Mouse (Mus musculus) B cell, adult 2 months (primary cell): ENCODE data around the gene Gm14401.
A peak's percentile ranks its signal among the peaks of the same experiment; 100 is the strongest.
"Not testable (repeated sequence)": the region's sequence is repeated elsewhere in the genome, so short reads cannot be mapped to it uniquely, and the experiment has no call there.

ENCODE experiments used
- DNase-seq, 2 experiments: peaks; one replicate each; pipeline ENCODE4 v3.0.0; 2022

The Gm14401 gene

DNA sequence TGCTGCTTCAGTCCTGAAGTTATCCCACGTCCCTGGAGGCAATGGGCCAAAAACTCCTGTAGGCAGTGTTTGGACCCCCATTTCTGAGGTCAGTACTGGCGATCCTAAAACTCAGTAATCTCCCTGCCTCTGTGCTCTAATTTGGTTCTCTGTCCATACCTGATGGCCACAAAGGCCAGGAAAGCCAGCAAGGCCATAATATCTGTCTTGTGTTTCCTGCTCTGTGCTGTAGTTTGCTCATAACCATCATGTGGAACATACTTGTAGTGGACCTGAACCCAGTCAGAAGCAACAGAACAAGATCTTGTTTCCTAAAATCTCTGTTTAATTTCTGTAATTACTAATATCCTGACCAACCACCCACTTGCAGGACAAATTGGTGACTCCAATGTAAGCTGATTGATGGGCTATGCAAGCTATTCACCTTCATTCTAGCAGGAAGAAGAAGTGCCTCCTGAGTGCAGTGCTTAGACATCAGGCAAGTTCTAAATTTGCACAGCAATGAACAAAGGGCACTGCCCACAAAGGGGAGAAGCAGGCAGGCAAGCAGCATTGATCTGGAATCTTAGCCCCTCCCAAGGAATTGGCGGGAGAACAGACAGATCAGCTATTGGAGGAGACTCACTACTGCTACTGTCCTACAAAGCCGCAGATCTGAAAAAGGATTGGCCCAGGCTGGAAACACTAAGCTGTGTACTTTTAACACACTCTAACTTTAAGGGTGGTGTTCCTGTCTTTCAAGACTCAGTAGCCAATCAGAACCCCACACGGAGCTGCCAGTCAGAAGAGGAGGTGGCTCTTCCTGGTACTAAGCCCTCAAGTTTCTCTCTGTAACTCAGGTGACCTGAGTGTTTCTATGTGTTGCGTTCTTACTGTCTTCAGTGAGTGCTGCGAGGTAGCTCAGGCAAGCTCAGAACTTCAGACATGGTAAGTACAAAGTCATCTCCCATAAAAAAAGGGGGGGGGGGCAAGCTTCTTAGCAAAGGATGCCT, at the start of gene Gm14401:
Gene Gm14401 (plus strand): TSS at position 889 of the 992 bp plus-strand sequence.
- peak in 1 of 2 experiments; percentile 1 for DNase-seq

DNA sequence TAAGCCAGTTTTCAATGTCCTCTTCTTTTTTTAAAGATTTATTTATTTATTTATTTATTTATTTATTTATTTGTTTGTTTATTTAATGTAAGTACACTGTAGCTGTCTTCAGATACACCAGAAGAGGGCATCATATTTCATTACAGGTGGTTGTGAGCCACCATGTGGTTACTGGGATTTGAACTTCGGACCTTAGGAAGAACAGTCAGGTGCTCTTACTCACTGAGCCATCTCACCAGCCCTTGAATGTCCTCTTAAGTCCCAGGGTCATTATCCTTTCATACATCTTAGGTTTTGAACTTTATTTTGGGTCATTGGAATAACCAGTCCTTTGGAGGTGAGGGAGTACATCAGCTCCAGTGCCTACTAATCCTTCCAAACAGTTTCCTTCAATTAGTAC, 1.3 kb upstream of the Gm14401 start:
- DNase-seq, result not testable (repeated sequence)

DNA sequence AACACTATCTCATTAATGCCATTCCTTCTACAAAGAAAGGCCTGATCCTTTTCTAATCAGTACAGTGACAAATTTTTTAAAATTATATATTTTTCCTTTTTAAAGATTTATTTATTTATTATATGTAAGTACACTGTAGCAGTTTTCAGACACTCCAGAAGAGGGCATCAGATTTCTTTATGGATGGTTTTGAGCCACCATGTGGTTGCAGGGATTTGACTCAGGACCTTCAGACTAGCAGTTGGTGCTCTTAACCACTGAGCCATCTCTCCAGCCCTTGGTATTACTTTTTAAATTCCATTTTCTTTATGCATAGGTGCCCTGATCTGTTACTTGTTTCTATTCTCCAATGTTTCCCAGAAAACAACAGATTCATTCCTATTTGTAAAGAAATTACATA, 895 bp downstream of the Gm14401 start:
- not testable (repeated sequence) for DNase-seq

DNA sequence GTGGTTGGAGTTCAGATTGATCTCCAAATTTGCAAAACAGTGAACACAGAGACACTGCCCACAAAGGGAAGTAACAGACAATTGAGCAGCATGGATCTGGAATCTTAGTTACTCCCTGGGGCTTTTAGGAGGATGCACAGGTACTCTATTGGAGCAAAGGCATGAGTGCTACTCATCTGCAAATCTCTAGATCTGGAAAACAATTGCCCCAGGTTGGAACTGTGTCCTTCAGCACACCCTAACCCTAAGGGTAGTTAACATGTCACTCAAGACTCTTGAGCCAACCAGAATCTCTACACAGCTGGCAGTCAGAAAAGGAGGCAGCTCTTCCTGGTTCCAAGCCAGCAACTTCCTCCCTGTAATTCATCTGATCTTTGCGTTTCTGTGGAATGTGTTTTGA, 5.7 kb downstream of the Gm14401 start:
- not testable (repeated sequence) for DNase-seq

DNA sequence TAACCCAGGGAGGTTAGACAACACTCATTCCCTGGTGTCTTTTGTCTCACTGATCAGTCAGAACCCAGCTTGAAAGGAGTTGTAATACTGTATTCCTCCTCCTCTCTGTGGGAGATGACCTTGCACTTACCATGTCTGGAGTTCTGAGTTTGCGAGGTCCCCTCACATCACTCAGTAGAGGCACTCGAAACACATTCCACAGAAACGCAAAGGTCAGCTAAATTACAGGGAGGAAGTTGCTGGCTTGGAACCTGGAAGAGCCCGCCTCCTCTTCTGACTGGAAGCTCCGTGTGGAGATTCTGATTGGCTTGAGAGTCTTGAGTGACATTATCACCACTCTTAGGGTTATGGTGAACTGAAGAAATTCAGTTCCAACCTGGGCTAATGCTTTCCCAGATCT, 35.0 kb downstream of the Gm14401 start:
- not testable (repeated sequence) for DNase-seq

DNA sequence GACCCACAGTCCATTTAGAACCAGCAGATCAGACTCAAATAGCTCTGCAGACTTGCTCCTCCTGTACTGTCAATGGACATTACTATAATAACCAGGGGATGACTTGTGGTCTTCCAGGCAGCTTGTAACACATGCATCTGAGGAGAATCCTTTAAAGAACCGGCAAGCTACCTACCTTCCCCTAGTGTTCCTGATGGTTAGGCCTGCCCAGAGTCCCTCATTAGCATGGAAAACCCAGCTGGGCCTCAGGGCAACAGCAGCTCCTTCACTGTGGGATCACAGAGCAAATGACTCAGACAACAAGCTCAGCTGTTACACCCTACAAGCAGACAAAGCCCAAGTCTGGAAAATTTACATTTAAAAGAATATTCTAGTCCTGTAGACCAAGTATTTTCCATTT, 55.0 kb downstream of the Gm14401 start:
- not testable (repeated sequence) for DNase-seq
